Mouse (Mus musculus): ENCODE measurements around the gene Srgap2. TPM values are rescaled to one million over a fixed set of nuclear protein-coding genes. Genes with fewer than 3 reads are reported as not detected.

The Srgap2 gene
- polyA plus RNA-seq, 1 experiment from 2014 or later = 16.9 TPM

- H3K4me1 ChIP-seq = 0 out of 2 replicates have a peak, but pooled peaks cover 3% of the 10 kb centered on the region
- H3K27ac ChIP-seq = no peak overlapping the region
- H3K9me3 ChIP-seq = no peaks in the 10 kb centered on the region
- H3K4me3 ChIP-seq = no peak overlapping the region
- H3K27me3 ChIP-seq = no peaks in the 10 kb centered on the region
- WGBS = 74% methylated on average over 5 of the region's 5 CpGs
- no peak for ATAC-seq (ENCODE audit: low FRiP score, low read depth)
- H3K9ac ChIP-seq = no peak overlapping the region
- no peak overlapping the region for H3K4me2 ChIP-seq (replicated peaks)
- H3K36me3 ChIP-seq = peaks cover 44% of the 10 kb centered on the region
These were observed 240.3 kb downstream of the Srgap2 start for GRCm38 (mm10) chr1:131286803-131287202.

GRCm38 (mm10) chr1:131284616-131285015 is 242.5 kb downstream of the Srgap2 start:
- H3K4me1 ChIP-seq = peaks cover 12% of the 10 kb centered on the region
- H3K9me3 ChIP-seq = no peaks in the 10 kb centered on the region
- H3K9ac ChIP-seq = no peak overlapping the region
- H3K4me3 ChIP-seq = no peak overlapping the region
- ATAC-seq (ENCODE audit: low FRiP score, low read depth) = no peak
- peaks cover 32% of the 10 kb centered on the region for H3K36me3 ChIP-seq
- H3K27ac ChIP-seq = no peak overlapping the region
- H3K4me2 ChIP-seq (replicated peaks) = no peak overlapping the region
- no peaks in the 10 kb centered on the region for H3K27me3 ChIP-seq
- 74% methylated on average over 4 of the region's 4 CpGs for WGBS

- H3K4me2 ChIP-seq (replicated peaks) = no peak overlapping the region
- H3K27ac ChIP-seq = no peak overlapping the region
- no peak overlapping the region for H3K9ac ChIP-seq
- no peaks in the 10 kb centered on the region for H3K27me3 ChIP-seq
- H3K4me1 ChIP-seq = peaks cover 16% of the 10 kb centered on the region
- H3K36me3 ChIP-seq = peaks cover 28% of the 10 kb centered on the region
- 83% methylated on average over 1 of the region's 1 CpGs for WGBS
- H3K9me3 ChIP-seq = no peaks in the 10 kb centered on the region
- no peak for ATAC-seq (ENCODE audit: low FRiP score, low read depth)
- no peak overlapping the region for H3K4me3 ChIP-seq
These were observed 243.0 kb downstream of the Srgap2 start for GRCm38 (mm10) chr1:131284167-131284566.

GRCm38 (mm10) chr1:131281731-131282130 is 245.4 kb downstream of the Srgap2 start:
- no peaks in the 10 kb centered on the region for H3K27me3 ChIP-seq
- H3K36me3 ChIP-seq = peaks cover 11% of the 10 kb centered on the region; the same call in 1 of the 2 replicates
- H3K4me2 ChIP-seq (replicated peaks) = no peak overlapping the region
- H3K27ac ChIP-seq = no peak overlapping the region
- peaks cover 23% of the 10 kb centered on the region for H3K4me1 ChIP-seq
- ATAC-seq (ENCODE audit: low FRiP score, low read depth) = 0 out of 2 replicates have a peak, but pooled peaks have one; percentile 16
- H3K9ac ChIP-seq = no peak overlapping the region
- H3K9me3 ChIP-seq = no peaks in the 10 kb centered on the region
- 51% methylated on average over 4 of the region's 4 CpGs for WGBS
- H3K4me3 ChIP-seq = no peak overlapping the region

GRCm38 (mm10) chr1:131280280-131280679 is 246.9 kb downstream of the Srgap2 start:
- Histone ChIP-seq H3K36me3 (no peaks in the 10 kb centered on the region), H3K27me3 (no peaks in the 10 kb centered on the region), H3K4me2 (replicated peaks) (no peak overlapping the region), H3K27ac (no peak overlapping the region), H3K4me1 (peaks cover 23% of the 10 kb centered on the region), H3K9me3 (no peaks in the 10 kb centered on the region), H3K4me3 (no peak overlapping the region), H3K9ac (no peak overlapping the region)
- 44% methylated on average over 3 of the region's 3 CpGs for WGBS
- ATAC-seq (ENCODE audit: low FRiP score, low read depth) = no peak

- no peaks in the 10 kb centered on the region for H3K9me3 ChIP-seq
- 29% methylated on average over 4 of the region's 4 CpGs for whole genome bisulfite sequencing
- H3K9ac ChIP-seq = peak within 1 kb of the TSS; percentile 50
- peak within 1 kb of the TSS; percentile 41 for H3K4me3 ChIP-seq
- H3K36me3 ChIP-seq = no peaks in the 10 kb centered on the region
- H3K4me1 ChIP-seq = peaks cover 30% of the 10 kb centered on the region
- peak within 1 kb of the TSS; percentile 48; the same call in 1 of the 2 replicates for H3K27ac ChIP-seq
- ATAC-seq (ENCODE audit: low FRiP score, low read depth) = no peak
- no peaks in the 10 kb centered on the region for H3K27me3 ChIP-seq
- peak within 1 kb of the TSS; percentile 62 for H3K4me2 ChIP-seq (replicated peaks)
These were observed 247.7 kb downstream of the Srgap2 start, which contains the start of gene Ikbke for GRCm38 (mm10) chr1:131279456-131279776. Ikbke (minus strand) TSS chr1:131279606.

- Histone ChIP-seq H3K4me3 (peak overlapping the region; percentile 41), H3K9ac (peak overlapping the region; percentile 50), H3K4me1 (peaks cover 30% of the 10 kb centered on the region), H3K27ac (peak overlapping the region; percentile 48; the same call in 1 of the 2 replicates), H3K9me3 (no peaks in the 10 kb centered on the region), H3K27me3 (0 out of 2 replicates have a peak, but pooled peaks cover 2% of the 10 kb centered on the region), H3K36me3 (no peaks in the 10 kb centered on the region), H3K4me2 (replicated peaks) (peak overlapping the region; percentile 62)
- no peak for ATAC-seq (ENCODE audit: low FRiP score, low read depth)
- 29% methylated on average over 8 of the region's 8 CpGs for WGBS
These were observed 248.3 kb downstream of the Srgap2 start for GRCm38 (mm10) chr1:131278606-131279455.

- H3K36me3 ChIP-seq = no peaks in the 10 kb centered on the region
- H3K4me1 ChIP-seq = peaks cover 30% of the 10 kb centered on the region
- no peak overlapping the region for H3K27ac ChIP-seq
- H3K4me3 ChIP-seq = no peak overlapping the region
- no peak overlapping the region for H3K4me2 ChIP-seq (replicated peaks)
- H3K27me3 ChIP-seq = 0 out of 2 replicates have a peak, but pooled peaks cover 2% of the 10 kb centered on the region
- no peaks in the 10 kb centered on the region for H3K9me3 ChIP-seq
- ATAC-seq (ENCODE audit: low FRiP score, low read depth) = no peak
- H3K9ac ChIP-seq = no peak overlapping the region
These were observed 250.3 kb downstream of the Srgap2 start for GRCm38 (mm10) chr1:131276831-131277230.

GRCm38 (mm10) chr1:131275577-131275976 is 251.6 kb downstream of the Srgap2 start:
- Histone ChIP-seq H3K27me3 (0 out of 2 replicates have a peak, but pooled peaks cover 2% of the 10 kb centered on the region), H3K4me3 (no peak overlapping the region), H3K9ac (no peak overlapping the region), H3K4me1 (peaks cover 30% of the 10 kb centered on the region), H3K4me2 (replicated peaks) (no peak overlapping the region), H3K9me3 (no peaks in the 10 kb centered on the region), H3K27ac (no peak overlapping the region), H3K36me3 (no peaks in the 10 kb centered on the region)
- ATAC-seq (ENCODE audit: low FRiP score, low read depth) = no peak
- 76% methylated on average over 14 of the region's 14 CpGs for WGBS

GRCm38 (mm10) chr1:131274725-131275539 is 252.2 kb downstream of the Srgap2 start:
- Histone ChIP-seq H3K9me3 (no peaks in the 10 kb centered on the region), H3K36me3 (no peaks in the 10 kb centered on the region), H3K4me1 (peaks cover 23% of the 10 kb centered on the region), H3K4me2 (replicated peaks) (peak overlapping the region; percentile 19; the same call in 1 of the 2 replicates), H3K27me3 (0 out of 2 replicates have a peak, but pooled peaks cover 2% of the 10 kb centered on the region), H3K4me3 (no peak overlapping the region), H3K27ac (no peak overlapping the region), H3K9ac (no peak overlapping the region)
- ATAC-seq (ENCODE audit: low FRiP score, low read depth) = no peak
- 35% methylated on average over 22 of the region's 22 CpGs for WGBS

GRCm38 (mm10) chr1:131269797-131270578 is 257.2 kb downstream of the Srgap2 start:
- H3K9ac ChIP-seq = no peak overlapping the region

More at GRCm38 (mm10) chr1:131269797-131270578, 257.2 kb downstream of the Srgap2 start:
- Histone ChIP-seq H3K4me3 (no peak overlapping the region), H3K9me3 (no peaks in the 10 kb centered on the region), H3K27me3 (0 out of 2 replicates have a peak, but pooled peaks cover 2% of the 10 kb centered on the region), H3K4me2 (replicated peaks) (peak overlapping the region; percentile 41), H3K27ac (no peak overlapping the region), H3K36me3 (no peaks in the 10 kb centered on the region), H3K4me1 (peaks cover 5% of the 10 kb centered on the region; the same call in 1 of the 2 replicates)
- WGBS = 30% methylated on average over 22 of the region's 22 CpGs
- peak; percentile 28; the same call in 1 of the 2 replicates for ATAC-seq (ENCODE audit: low FRiP score, low read depth)

Data from limb, embryonic 13.5 days (tissue).